Mouse (Mus musculus) cerebellum, adult (tissue): ENCODE measurements around the gene BC030499.
A peak's percentile ranks its signal among the peaks of the same experiment; 100 is the strongest.

Experiments used
- ATAC-seq: cut with Nextera tagmentation; 2 replicates; pipeline ENCODE4 v1.9.2; 2017; ENCODE audit warnings: mild to moderate bottlenecking, moderate library complexity, mixed read lengths; ENCODE audit not compliant: insufficient number of reproducible peaks, low FRiP score, low TSS enrichment

Gene BC030499

GRCm38 (mm10) chr11:78301357-78302084, 10.9 kb downstream of the BC030499 start, which contains the start of gene Spag5:
Gene Spag5, plus strand, starts transcription at chr11:78301529.
- peak; percentile 91 for ATAC-seq

GRCm38 (mm10) chr11:78305272-78305671, 14.6 kb downstream of the BC030499 start:
- no peak for ATAC-seq

- no peak for ATAC-seq
Observed at GRCm38 (mm10) chr11:78310861-78311511, 20.3 kb downstream of the BC030499 start.

- ATAC-seq = no peak
Observed at GRCm38 (mm10) chr11:78313662-78314061, 23.0 kb downstream of the BC030499 start.

- ATAC-seq = no peak
Observed at GRCm38 (mm10) chr11:78318411-78318810, 27.8 kb downstream of the BC030499 start.

GRCm38 (mm10) chr11:78322076-78322831, 31.6 kb downstream of the BC030499 start:
- no peak for ATAC-seq

DNA sequence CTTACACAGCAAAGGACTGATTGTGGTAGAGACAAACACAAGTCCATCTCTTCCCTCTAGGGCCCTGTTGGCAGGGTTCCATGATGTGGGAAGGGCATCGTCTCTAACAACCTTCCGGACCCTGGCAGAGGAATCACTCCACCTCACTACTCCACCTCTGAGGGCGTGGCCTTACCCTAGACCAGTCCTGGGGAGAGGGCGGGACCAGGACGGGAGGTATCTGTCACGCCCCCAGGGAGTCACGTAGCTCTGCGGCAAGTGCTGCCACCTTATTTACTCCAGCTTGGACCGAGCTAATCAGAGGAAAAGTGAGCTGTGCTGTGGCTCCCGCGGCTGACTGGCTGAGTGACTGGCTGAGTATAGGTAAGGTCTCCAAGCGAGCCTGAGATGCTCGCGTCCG, 32.2 kb downstream of the BC030499 start, which contains the start of gene Aldoc:
Gene Aldoc, plus strand, starts transcription at position 109 of the 400 bp plus-strand sequence.
- ATAC-seq = peak; percentile 72

DNA sequence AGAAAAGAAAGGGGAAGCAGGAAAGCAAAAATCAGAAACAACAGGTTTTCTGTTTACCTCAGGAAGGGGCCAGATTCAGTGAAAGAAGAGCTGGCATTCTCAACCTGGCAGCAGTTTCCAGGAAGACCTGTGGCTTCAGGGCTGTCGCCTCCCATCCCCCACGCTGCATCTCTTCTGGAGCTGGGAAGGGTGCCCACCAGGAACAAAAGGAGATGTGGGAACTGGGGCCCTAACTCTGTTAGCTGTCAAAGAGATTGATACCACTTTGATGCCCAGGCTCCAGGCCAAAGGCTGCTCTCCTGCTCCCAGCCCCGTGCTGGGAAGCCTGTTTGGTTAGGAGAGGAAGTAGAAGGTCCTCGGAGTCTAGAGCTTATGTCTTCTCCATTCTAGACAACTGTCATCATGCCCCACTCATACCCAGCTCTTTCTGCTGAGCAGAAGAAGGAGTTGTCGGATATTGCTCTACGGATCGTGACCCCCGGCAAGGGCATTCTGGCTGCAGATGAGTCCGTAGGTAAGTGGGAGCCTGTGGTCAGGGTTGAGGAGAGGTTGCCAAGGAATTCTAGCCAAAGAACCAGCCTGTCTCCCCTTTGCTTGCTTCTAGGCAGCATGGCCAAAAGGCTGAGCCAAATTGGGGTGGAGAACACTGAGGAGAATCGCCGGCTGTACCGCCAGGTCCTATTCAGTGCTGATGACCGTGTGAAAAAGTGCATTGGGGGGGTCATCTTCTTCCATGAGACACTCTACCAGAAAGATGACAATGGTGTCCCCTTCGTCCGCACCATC, 33.6 kb downstream of the BC030499 start:
- no peak for ATAC-seq

- ATAC-seq = no peak
Observed at GRCm38 (mm10) chr11:78324965-78325364, 34.3 kb downstream of the BC030499 start.

- ATAC-seq = no peak
Observed at GRCm38 (mm10) chr11:78327215-78327614, 36.6 kb downstream of the BC030499 start.

GRCm38 (mm10) chr11:78327634-78328511, 37.2 kb downstream of the BC030499 start, which contains the start of gene Pigs:
Gene Pigs, plus strand, starts transcription at chr11:78328415.
- peak; percentile 89 for ATAC-seq

DNA sequence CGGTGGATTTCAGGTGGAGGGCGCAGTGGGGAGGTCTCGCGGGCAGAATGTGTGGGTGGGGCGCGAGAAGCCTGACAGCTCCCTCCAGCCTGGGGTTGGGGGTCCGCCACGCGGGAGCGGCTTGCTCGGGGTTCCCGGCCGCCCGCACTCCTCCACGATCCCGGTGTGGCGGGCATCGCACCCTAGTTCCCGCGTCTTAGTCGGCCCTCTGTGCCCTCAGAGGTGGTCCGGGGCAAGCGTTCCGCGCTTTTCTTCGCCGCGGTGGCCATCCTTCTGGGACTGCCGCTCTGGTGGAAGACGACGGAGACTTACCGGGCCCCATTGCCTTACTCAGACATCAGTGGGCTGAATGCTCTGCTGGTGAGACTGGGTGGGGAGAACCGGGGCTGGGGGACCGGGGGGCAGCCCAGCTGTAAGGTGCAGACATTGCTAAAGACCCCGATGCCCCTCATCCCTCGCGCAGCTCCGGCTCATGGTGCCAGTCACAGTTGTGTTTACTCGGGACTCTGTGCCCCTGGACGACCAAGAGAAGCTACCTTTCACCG, 37.9 kb downstream of the BC030499 start:
- ATAC-seq = 0 out of 2 replicates have a peak, but pooled peaks have one; percentile 17

- no peak for ATAC-seq
Observed at GRCm38 (mm10) chr11:78332676-78333075, 42.0 kb downstream of the BC030499 start.

- no peak for ATAC-seq
Observed at GRCm38 (mm10) chr11:78333992-78334391, 43.4 kb downstream of the BC030499 start.

DNA sequence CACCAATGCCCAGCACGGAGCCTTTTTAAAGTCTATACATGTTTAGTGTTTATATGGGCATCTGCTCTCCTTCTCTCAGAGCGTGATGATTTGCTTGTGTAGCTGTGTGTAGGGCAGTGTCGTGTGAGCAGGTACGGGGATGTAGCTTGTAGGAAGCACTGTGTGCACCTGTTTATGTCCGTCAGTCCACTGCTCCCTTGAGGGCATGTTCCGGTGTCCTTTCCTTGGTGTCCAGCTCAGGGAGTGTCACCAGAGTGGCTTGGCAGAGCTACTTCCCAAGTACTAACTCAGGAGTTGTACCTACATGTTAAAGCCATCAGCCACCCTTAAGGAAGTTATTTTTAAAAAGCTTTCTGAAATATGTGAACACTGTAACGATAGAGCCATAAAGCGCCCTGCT, 46.4 kb downstream of the BC030499 start:
- no peak for ATAC-seq

- no peak for ATAC-seq
Observed at GRCm38 (mm10) chr11:78341702-78342101, 51.1 kb downstream of the BC030499 start.

DNA sequence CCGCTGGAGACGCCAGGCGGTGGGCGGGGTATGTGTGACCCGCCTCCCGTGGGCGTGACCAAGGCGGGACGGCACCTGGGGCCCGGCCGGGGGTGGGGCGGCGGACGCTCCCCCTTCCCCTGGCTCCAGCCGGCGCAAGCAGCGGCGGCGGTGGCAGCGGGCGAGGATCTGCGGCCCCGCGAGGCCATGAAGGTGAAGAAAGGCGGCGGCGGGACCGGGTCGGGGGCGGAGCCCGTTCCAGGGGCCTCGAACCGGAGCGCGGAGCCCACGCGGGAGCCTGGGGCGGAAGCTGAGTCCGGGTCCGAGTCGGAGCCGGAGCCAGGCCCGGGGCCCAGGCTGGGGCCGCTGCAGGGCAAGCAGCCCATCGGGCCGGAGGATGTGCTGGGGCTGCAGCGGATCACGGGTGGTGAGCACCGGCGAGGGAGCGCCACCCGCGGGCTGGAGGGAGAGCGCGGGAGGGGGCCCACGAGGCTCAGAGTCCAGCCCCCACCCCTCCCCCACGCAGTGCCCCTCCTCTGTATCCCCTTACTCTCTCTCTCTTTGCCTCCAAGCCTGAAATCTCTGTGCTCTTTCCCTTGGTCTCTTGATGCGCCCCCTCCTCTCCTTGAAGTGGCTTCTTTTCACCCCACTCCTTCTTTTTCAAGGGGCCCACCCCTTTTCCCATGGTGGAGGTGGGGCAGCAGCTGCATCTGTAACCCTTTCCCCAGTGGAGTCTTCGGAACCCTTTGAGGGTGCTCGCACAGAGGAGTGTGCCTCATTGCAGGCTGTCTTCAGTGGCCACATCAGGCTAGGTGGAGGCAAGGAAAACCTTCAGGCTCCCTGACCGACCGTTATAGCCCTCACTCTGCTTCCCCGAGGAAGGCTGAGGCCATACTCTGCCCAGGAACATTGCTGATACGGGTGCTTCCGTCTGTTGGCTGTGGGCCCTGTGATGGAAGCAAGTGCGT, 53.0 kb downstream of the BC030499 start, which contains the start of gene Unc119:
Gene Unc119, plus strand, starts transcription at position 102 of the 947 bp plus-strand sequence.
- peak; percentile 50; the same call in 1 of the 2 replicates for ATAC-seq
